Mouse (Mus musculus): ENCODE data around the gene Dhx32.

The Dhx32 gene

GRCm38 (mm10) chr7:133775179-133775578 lies 7.3 kb downstream of the Dhx32 start:
- DNase-seq (ENCODE audit: low spot score in 2 of 2) = no peak

GRCm38 (mm10) chr7:133768517-133768916 lies 14.0 kb downstream of the Dhx32 start:
- no peak for DNase-seq (ENCODE audit: low spot score in 2 of 2)

DNA sequence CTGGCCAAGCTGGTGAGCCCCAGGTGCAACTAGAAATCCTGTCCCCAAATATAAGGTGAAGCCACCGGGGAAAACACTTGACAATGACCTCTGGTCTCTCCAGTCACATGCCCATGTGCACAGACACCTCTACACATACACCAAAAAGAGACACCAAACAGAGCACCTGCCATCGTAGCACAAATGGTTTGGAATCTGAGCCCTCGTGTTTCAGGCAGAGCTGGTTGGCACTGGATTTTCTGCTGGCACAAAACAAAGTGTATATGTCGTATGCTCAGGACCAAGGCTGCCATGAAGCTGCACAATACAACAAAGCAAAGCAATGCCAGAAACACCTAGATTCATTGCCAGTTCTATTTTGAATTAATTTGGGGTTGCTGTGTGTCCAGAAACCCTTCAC lies 14.5 kb downstream of the Dhx32 start:
- no peak for DNase-seq (ENCODE audit: low spot score in 2 of 2)

GRCm38 (mm10) chr7:133765849-133766243 lies 16.7 kb downstream of the Dhx32 start:
- DNase-seq (ENCODE audit: low spot score in 2 of 2) = no peak

- DNase-seq (ENCODE audit: low spot score in 2 of 2) = no peak
These were observed 17.2 kb downstream of the Dhx32 start for GRCm38 (mm10) chr7:133765240-133765848.

GRCm38 (mm10) chr7:133764425-133764824 lies 18.1 kb downstream of the Dhx32 start:
- DNase-seq (ENCODE audit: low spot score in 2 of 2) = no peak

- DNase-seq (ENCODE audit: low spot score in 2 of 2) = no peak
These were observed 19.8 kb downstream of the Dhx32 start for GRCm38 (mm10) chr7:133762696-133763095.

GRCm38 (mm10) chr7:133759611-133760353 lies 22.7 kb downstream of the Dhx32 start:
- DNase-seq (ENCODE audit: low spot score in 2 of 2) = no peak

DNA sequence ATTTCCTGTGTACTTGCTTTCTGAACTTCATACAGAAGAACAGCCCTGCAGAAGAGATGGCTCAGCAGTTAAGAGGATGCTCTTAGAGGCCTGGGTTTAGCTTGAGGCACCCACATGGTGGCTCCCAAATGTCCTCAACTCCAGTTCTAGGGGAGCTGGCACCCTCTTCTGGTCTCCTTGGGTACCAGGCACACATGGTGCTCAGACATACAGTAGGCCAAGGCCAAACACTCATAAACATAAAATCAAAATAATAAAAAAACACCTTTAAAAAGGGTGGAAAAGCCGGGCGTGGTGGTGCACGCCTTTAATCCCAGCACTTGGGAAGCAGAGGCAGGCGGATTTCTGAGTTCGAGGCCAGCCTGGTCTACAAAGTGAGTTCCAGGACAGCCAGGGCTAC lies 23.8 kb downstream of the Dhx32 start:
- no peak for DNase-seq (ENCODE audit: low spot score in 2 of 2)

DNA sequence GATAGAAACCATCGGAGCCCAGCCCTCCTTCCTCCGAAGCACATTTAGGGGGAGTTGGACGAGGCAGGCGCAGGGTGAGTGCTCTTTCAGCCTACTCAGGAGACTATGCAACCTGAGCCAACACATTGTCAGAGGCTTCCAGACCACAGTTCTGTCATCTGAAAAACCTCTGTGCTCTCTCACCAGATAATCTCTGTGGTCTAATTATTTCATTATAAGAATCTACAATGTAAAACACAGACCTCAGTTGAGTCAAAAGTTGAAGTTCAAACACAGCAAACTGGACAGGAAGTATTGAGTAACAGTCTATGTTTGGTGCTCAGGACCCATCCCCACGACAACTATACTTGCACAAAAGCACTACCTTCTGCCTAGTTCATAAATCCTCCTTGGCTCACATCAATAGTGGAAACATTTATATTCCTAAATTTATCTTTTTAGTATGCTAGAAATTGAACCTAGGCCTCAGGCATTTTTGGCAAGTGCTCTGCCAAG lies 24.5 kb downstream of the Dhx32 start:
- DNase-seq (ENCODE audit: low spot score in 2 of 2) = no peak

GRCm38 (mm10) chr7:133751163-133751562 lies 31.4 kb downstream of the Dhx32 start:
- no peak for DNase-seq (ENCODE audit: low spot score in 2 of 2)

DNA sequence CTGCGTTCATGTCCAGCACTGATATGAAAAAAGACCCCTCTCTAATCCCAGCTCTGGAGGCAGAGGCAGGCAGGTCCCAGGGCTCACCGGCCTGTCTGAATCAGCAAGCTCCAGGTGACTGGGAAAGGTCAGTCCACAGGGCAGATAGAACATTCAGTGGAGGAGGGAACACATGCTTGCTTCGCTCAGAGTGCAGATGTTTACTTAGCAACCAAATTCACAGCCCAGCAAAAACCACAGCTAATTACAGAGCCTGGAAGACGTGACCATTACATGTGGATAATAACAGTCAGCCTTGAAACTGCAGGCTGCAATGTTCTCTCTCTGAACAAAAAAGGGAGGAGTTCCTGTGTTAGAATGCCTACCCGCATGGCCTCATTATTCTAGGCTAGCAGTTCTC lies 31.9 kb downstream of the Dhx32 start:
- no peak for DNase-seq (ENCODE audit: low spot score in 2 of 2)

GRCm38 (mm10) chr7:133748753-133749152 lies 33.8 kb downstream of the Dhx32 start:
- DNase-seq (ENCODE audit: low spot score in 2 of 2) = no peak

DNA sequence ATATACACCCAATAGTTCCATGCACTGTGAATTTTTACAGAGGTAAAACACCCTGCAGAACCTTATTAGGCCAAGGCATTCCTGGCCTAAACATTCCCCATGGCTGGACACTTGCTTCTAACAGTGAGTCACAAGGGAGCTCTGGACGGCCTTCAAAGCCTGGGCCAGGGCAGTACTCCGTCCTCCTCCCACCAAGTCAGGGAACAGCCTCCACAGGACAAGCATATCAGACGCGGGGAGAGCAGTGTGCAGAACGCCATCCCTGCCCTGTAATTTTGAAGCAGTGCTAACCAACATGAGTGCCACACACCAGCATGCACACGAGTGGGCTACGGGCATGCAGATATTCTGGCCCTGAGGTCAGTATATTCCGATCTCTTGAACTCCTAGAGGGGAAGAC lies 35.2 kb downstream of the Dhx32 start:
- no peak for DNase-seq (ENCODE audit: low spot score in 2 of 2)

DNA sequence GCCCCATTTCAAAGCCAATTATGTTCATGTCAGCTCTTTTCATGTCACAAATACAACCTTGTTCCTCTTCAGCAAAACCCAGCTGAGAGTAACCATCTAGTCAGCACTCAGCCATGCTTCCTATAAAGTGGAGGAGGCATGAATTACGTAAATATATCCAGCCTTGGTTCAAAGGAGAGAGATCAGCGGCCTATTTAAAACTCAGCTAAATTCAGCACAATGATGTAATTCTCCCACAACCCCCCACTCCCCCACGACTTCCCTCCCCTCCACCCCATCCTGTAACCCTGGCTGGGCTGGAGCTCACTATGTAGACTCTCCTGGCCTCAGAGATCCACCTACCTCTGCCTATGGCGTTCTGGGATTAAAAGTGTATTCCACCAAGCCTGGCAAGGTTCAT lies 37.8 kb downstream of the Dhx32 start:
- DNase-seq (ENCODE audit: low spot score in 2 of 2) = no peak

- no peak for DNase-seq (ENCODE audit: low spot score in 2 of 2)
These were observed 38.3 kb downstream of the Dhx32 start for GRCm38 (mm10) chr7:133744209-133744608.

GRCm38 (mm10) chr7:133743611-133744010 lies 38.9 kb downstream of the Dhx32 start:
- DNase-seq (ENCODE audit: low spot score in 2 of 2) = no peak

DNA sequence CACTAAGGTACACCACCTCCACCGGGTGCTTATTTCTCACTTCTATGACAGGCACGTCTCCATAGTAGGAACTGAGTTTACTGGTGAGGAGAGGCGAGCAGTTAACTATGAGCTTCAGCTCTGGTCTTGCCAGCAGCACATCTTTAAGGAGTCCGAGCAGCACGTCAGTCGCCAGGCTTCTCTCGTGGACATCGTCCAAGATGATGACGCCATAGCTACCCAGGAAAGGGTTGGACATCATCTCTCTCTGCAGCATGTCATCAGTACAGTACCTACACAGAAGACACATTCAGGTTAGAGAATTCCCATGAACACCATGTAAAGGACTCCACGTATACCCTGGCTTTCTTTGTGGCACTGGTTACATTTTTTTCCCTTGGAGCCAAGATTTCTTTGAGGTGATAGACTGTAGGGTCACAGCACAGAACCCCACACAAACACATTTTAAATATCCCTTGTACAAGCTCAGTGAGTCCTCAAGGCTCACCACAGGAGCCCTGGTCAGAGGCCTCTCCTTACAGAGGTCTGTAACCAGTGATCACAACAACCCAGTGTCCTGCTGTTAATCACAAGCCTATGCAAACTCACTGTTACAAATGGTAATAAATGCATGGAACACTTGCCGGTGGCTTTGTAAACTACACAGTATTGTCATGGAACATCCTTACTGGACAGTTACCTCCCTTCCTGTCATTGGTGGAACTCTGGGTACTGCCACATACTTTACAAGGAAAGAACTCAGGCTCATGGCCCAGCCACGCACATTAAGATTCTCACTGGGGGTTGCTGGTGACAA lies 39.8 kb downstream of the Dhx32 start:
- no peak for DNase-seq (ENCODE audit: low spot score in 2 of 2)

GRCm38 (mm10) chr7:133740558-133740957 lies 42.0 kb downstream of the Dhx32 start:
- DNase-seq (ENCODE audit: low spot score in 2 of 2) = no peak

DNA sequence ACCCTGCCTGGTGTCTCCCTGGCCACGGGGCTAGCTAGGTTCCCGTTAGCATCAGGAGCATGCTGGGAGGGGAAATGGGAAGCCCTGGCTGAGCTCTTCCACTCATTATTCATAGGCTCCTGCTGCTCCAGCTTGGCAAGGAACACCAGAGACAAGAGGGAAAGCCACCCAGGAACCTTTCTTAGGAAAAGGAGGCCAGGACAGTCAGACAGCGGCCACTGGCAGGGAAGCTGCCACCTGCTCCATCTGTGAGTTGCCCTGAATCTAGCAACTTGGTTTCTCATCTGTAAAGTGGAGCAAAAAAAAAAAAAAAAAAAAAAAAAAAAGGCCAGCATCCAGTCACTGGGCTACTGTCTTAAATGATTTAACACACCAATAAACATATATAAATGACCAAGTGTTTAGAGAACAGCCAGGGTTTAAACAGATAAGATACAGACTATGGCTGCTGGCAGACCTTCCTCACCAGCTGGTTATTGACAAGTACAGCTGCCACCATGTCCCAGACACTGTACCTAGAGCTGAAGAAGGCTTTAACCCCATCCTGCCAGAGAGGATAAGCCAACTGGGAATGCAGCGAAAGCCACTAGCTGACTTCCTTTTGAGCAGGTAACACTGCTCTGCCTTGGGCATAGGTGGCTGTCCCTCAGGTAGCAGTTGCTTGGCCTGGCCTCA lies 50.4 kb downstream of the Dhx32 start:
- DNase-seq (ENCODE audit: low spot score in 2 of 2) = no peak

GRCm38 (mm10) chr7:133730324-133731191 lies 52.0 kb downstream of the Dhx32 start:
- no peak for DNase-seq (ENCODE audit: low spot score in 2 of 2)

All from urinary bladder, postnatal 4 days (tissue).